Mouse (Mus musculus): Measurements from ENCODE around the gene Smtn. TPM values are rescaled to one million over a fixed set of nuclear protein-coding genes. Genes with fewer than 3 reads are reported as not detected.

The Smtn gene
- polyA plus RNA-seq, 1 experiment from 2014 or later, result 18.5 TPM

DNA sequence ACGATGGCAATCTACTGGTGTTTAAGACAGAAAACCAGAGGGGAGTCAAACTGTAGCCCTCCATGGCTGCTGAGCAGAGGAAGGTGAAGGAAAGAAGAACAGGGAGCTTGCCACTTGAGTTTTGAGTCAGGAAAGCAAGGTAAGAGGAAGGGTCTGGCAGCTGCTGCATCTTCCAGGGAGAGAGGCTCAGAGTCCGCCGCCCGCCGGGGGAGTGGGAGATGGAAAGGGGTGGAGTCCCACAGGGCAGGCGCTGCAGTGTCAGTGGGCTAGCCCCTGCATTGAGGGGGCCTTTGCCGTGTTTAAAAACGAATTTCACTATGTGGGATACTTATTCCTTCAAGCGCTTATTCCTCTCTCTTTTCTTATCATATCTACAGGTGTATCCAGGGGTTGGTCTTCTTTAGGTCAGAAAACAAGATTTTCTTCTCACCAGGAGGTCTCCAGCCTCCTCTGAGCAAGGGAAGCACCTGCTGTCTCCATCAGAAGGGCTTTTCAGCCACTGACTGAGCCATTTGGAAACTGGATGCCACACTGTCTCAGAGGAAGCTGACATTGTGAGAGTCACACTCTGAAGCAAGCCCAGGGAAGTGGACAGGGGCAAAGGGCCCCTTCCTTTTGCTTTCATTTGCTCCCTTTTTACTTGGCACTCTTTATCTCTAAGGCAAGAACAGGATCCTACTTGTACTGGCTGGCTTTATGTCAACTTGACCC is 5.3 kb upstream of the Smtn start:
- H3K9me3 ChIP-seq, result no peaks in the 10 kb centered on the region
- no peak for ATAC-seq (ENCODE audit: low FRiP score, low read depth)
- H3K4me3 ChIP-seq, result no peak overlapping the region
- no peaks in the 10 kb centered on the region for H3K4me1 ChIP-seq (replicated peaks)
- no peaks in the 10 kb centered on the region for H3K36me3 ChIP-seq
- no peak overlapping the region for H3K27ac ChIP-seq (replicated peaks)
- no peaks in the 10 kb centered on the region for H3K27me3 ChIP-seq
- no peak overlapping the region for H3K9ac ChIP-seq
- no peak overlapping the region for H3K4me2 ChIP-seq
- WGBS, result 18% methylated on average over 9 of the region's 9 CpGs

DNA sequence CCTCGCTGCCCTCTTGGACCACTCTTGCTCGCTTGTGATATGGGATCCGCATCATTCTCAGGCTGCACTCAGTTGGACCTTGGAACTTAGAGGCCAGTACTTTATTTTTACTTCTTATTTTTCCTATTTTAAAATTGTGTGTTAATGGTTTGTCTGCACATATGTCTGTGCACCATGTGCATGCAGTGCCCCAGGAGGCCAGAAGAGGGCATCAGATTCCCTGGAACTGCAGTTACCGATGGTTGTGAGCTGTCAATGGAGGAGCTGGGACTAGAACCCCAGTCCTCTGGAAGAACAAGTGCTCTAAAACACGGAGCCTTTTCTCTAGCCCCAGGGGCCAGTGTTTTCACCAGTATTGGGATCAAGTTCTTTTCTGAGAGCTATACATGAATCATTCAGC is 4.0 kb upstream of the Smtn start:
- ATAC-seq (ENCODE audit: low FRiP score, low read depth), result no peak
- H3K27ac ChIP-seq (replicated peaks), result no peak overlapping the region
- H3K9me3 ChIP-seq, result no peaks in the 10 kb centered on the region
- no peak overlapping the region for H3K9ac ChIP-seq
- no peak overlapping the region for H3K4me3 ChIP-seq
- H3K36me3 ChIP-seq, result no peaks in the 10 kb centered on the region
- no peak overlapping the region for H3K4me2 ChIP-seq
- H3K27me3 ChIP-seq, result no peaks in the 10 kb centered on the region
- WGBS, result 97% methylated on average over 5 of the region's 5 CpGs
- no peaks in the 10 kb centered on the region for H3K4me1 ChIP-seq (replicated peaks)

DNA sequence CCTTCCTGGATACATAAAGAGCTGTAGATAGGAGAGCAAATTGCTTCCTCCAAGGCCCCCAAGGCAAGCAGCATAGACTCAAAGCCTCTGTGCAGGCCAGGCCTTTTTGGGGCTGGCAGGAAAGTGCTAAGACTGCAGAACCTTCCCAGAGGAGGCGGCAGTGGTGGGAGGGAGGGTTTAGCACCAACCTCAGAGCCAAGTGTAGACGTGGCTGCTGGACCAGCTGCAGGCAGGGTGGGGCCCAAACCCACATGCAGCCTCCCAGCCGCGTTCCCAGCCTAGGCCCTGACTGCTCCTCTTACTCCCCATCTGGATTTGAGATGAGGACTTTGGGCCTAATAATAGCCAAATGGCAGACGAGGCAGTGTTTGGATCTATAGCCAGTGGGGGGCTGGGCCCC is 2.6 kb upstream of the Smtn start:
- WGBS, result 53% methylated on average over 5 of the region's 5 CpGs
- peaks cover 6% of the 10 kb centered on the region; the same call in 1 of the 2 replicates for H3K4me1 ChIP-seq (replicated peaks)
- H3K9ac ChIP-seq, result no peak overlapping the region
- H3K4me2 ChIP-seq, result no peak overlapping the region
- no peaks in the 10 kb centered on the region for H3K27me3 ChIP-seq
- H3K36me3 ChIP-seq, result no peaks in the 10 kb centered on the region
- H3K27ac ChIP-seq (replicated peaks), result no peak overlapping the region
- H3K9me3 ChIP-seq, result no peaks in the 10 kb centered on the region
- ATAC-seq (ENCODE audit: low FRiP score, low read depth), result no peak
- H3K4me3 ChIP-seq, result no peak overlapping the region

DNA sequence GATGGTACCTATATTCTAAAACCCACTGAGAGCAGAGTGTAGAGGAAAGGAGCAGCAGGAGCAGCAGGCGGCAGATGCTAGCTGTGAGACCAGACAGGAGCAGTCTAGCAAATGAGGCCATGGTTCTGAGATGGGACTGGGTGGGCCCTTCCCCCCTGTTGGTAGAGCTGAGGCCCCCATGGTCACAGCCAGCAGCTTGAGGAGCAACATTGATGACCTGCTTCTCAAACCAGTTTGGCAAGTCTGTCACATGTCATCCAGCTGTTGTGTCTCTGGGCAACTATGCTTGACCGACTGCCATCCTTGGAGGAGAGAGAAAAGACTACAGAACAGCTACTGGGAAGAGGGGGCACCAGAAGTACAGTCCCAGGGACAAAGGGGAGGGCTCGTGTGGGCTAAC is 1.5 kb upstream of the Smtn start:
- 78% methylated on average over 3 of the region's 3 CpGs for WGBS
- ATAC-seq (ENCODE audit: low FRiP score, low read depth), result no peak

GRCm38 (mm10) chr11:3539826-3540196 is 601 bp downstream of the Smtn start:
- Histone ChIP-seq H3K9me3 (no peaks in the 10 kb centered on the region), H3K4me1 (replicated peaks) (peaks cover 21% of the 10 kb centered on the region), H3K4me3 (peak overlapping the region; percentile 58), H3K27ac (replicated peaks) (no peak overlapping the region), H3K27me3 (no peaks in the 10 kb centered on the region), H3K4me2 (peak overlapping the region; percentile 84), H3K9ac (0 out of 2 replicates have a peak overlapping the region, but pooled peaks have one; percentile 41), H3K36me3 (no peaks in the 10 kb centered on the region)
- 84% methylated on average over 4 of the region's 4 CpGs for WGBS
- no peak for ATAC-seq (ENCODE audit: low FRiP score, low read depth)

More for the DNA sequence above, 1.5 kb upstream of the Smtn start:
- H3K4me3 ChIP-seq, result no peak overlapping the region
- H3K9me3 ChIP-seq, result no peaks in the 10 kb centered on the region
- no peaks in the 10 kb centered on the region for H3K27me3 ChIP-seq
- H3K9ac ChIP-seq, result no peak overlapping the region
- H3K27ac ChIP-seq (replicated peaks), result no peak overlapping the region
- H3K4me2 ChIP-seq, result no peak overlapping the region
- no peaks in the 10 kb centered on the region for H3K36me3 ChIP-seq
- H3K4me1 ChIP-seq (replicated peaks), result peaks cover 6% of the 10 kb centered on the region; the same call in 1 of the 2 replicates

DNA sequence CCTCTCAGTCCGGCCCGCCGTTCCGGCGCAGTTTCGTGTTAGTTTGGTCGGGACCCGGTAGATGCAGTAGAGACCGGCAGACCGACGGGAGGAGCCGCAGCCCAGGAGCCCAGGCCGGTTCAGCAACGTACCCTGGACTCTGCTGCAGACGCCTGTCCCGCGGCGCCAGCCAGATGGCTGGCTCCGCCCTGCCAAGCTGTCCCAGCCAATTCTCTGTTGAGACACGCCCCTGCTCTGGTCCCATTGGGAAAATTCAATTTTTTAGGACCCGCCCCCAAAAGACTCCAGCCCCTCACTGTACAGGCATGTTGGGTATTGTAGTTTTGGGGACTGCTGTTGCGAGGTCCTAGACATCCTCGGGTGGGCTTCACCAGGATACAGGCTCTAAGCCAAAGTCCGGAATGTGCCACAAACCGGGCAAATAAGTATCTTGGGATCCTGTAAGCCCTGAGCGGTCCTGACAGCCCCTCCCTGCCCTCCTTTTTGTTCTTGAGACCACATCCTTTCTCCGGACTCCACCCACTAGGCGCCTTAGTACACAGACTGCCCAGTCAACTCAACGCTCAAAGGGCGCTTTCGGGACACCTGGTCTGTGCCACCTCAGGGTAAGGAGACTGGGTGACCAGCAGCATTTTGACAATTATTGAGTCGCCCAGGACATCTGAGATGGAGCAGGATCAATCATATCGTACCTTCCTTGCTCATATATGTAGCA is 1.1 kb downstream of the Smtn start:
- peak; percentile 95 for ATAC-seq (ENCODE audit: low FRiP score, low read depth)
- no peaks in the 10 kb centered on the region for H3K9me3 ChIP-seq
- peak overlapping the region; percentile 50 for H3K9ac ChIP-seq
- 3% methylated on average over 33 of the region's 33 CpGs for WGBS
- no peaks in the 10 kb centered on the region for H3K36me3 ChIP-seq
- H3K4me3 ChIP-seq, result peak overlapping the region; percentile 58
- peaks cover 22% of the 10 kb centered on the region for H3K4me1 ChIP-seq (replicated peaks)
- no peak overlapping the region for H3K27ac ChIP-seq (replicated peaks)
- no peaks in the 10 kb centered on the region for H3K27me3 ChIP-seq
- peak overlapping the region; percentile 84 for H3K4me2 ChIP-seq

GRCm38 (mm10) chr11:3538341-3538740 is 2.1 kb downstream of the Smtn start:
- no peak overlapping the region for H3K27ac ChIP-seq (replicated peaks)
- H3K9me3 ChIP-seq, result no peaks in the 10 kb centered on the region
- WGBS, result 61% methylated on average over 4 of the region's 4 CpGs
- H3K4me2 ChIP-seq, result peak overlapping the region; percentile 84
- H3K4me1 ChIP-seq (replicated peaks), result peaks cover 22% of the 10 kb centered on the region
- H3K9ac ChIP-seq, result no peak overlapping the region; the same call in 1 of the 2 replicates
- H3K36me3 ChIP-seq, result no peaks in the 10 kb centered on the region
- H3K27me3 ChIP-seq, result no peaks in the 10 kb centered on the region
- peak overlapping the region; percentile 58 for H3K4me3 ChIP-seq
- no peak for ATAC-seq (ENCODE audit: low FRiP score, low read depth)

DNA sequence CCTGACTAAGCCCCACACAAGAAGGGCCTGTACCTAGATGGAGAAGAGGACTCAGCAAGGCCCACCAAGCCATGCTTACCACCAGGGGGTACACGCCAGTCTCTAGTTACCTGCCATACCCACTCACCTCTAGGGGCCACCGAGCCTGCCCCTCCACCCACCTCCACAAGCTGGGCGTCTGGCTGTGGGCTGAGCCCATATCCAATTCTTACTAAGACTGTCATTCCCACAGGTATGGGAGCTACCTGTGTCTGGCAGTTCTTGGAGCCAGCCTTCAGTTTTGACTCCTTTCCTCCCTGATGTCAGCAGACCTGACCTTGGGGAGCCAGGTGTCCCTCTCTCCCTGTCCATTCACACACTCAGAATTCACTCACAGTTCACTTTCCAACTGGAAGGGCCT is 2.7 kb downstream of the Smtn start:
- Histone ChIP-seq H3K4me1 (replicated peaks) (peaks cover 22% of the 10 kb centered on the region), H3K36me3 (no peaks in the 10 kb centered on the region), H3K27me3 (no peaks in the 10 kb centered on the region), H3K9ac (no peak overlapping the region), H3K9me3 (no peaks in the 10 kb centered on the region), H3K4me2 (peak overlapping the region; percentile 84), H3K4me3 (no peak overlapping the region; the same call in 1 of the 2 replicates), H3K27ac (replicated peaks) (no peak overlapping the region)
- ATAC-seq (ENCODE audit: low FRiP score, low read depth), result no peak
- 90% methylated on average over 3 of the region's 3 CpGs for WGBS

- no peak overlapping the region for H3K9ac ChIP-seq
- H3K9me3 ChIP-seq, result no peaks in the 10 kb centered on the region
- 94% methylated on average over 5 of the region's 5 CpGs for WGBS
- H3K4me1 ChIP-seq (replicated peaks), result peaks cover 22% of the 10 kb centered on the region
- no peaks in the 10 kb centered on the region for H3K27me3 ChIP-seq
- peak overlapping the region; percentile 84; the same call in 1 of the 2 replicates for H3K4me2 ChIP-seq
- no peak overlapping the region for H3K27ac ChIP-seq (replicated peaks)
- no peaks in the 10 kb centered on the region for H3K36me3 ChIP-seq
- no peak for ATAC-seq (ENCODE audit: low FRiP score, low read depth)
- H3K4me3 ChIP-seq, result no peak overlapping the region
Observed at GRCm38 (mm10) chr11:3536745-3537333, 3.6 kb downstream of the Smtn start.

DNA sequence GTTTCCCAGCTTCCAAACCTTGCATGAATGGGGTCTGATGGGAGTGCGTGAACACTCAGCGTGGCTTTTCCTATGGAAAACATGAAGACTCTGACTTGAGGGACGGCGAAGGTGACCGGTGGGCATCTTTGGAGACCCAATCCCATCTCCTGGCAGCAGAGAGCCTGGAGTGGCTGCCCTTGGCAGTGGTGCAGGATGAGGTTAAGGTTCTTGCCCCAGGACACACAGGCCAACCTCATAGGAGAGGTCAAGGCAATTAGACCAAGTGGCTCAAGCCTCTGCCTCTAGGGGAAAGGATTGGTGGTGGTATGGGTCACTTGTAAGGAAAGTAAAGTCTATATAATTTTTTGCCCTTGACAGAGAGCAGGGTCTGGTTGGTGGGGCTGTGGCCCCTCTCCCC is 4.3 kb downstream of the Smtn start:
- peak overlapping the region; percentile 99 for H3K4me2 ChIP-seq
- H3K4me1 ChIP-seq (replicated peaks), result peaks cover 22% of the 10 kb centered on the region
- no peaks in the 10 kb centered on the region for H3K27me3 ChIP-seq
- peak overlapping the region; percentile 75 for H3K9ac ChIP-seq
- H3K36me3 ChIP-seq, result no peaks in the 10 kb centered on the region
- peak overlapping the region; percentile 81 for H3K27ac ChIP-seq (replicated peaks)
- H3K9me3 ChIP-seq, result no peaks in the 10 kb centered on the region
- no peak for ATAC-seq (ENCODE audit: low FRiP score, low read depth)
- peak overlapping the region; percentile 59 for H3K4me3 ChIP-seq
- 44% methylated on average over 5 of the region's 5 CpGs for WGBS

GRCm38 (mm10) chr11:3535406-3535986 is 4.9 kb downstream of the Smtn start:
- Histone ChIP-seq H3K9ac (peak overlapping the region; percentile 75), H3K27me3 (no peaks in the 10 kb centered on the region), H3K9me3 (no peaks in the 10 kb centered on the region), H3K36me3 (no peaks in the 10 kb centered on the region), H3K27ac (replicated peaks) (peak overlapping the region; percentile 81), H3K4me1 (replicated peaks) (peaks cover 22% of the 10 kb centered on the region), H3K4me3 (peak overlapping the region; percentile 59), H3K4me2 (peak overlapping the region; percentile 99)
- ATAC-seq (ENCODE audit: low FRiP score, low read depth), result peak; percentile 83
- under 1% methylated on average over 36 of the region's 36 CpGs for WGBS

- Histone ChIP-seq H3K4me3 (peak overlapping the region; percentile 59), H3K27ac (replicated peaks) (peak overlapping the region; percentile 81; the same call in 1 of the 2 replicates), H3K4me2 (peak overlapping the region; percentile 99), H3K9ac (no peak overlapping the region; the same call in 1 of the 2 replicates), H3K4me1 (replicated peaks) (peaks cover 22% of the 10 kb centered on the region), H3K36me3 (no peaks in the 10 kb centered on the region), H3K9me3 (no peaks in the 10 kb centered on the region), H3K27me3 (no peaks in the 10 kb centered on the region)
- 5% methylated on average over 8 of the region's 8 CpGs for WGBS
- ATAC-seq (ENCODE audit: low FRiP score, low read depth), result 0 out of 2 replicates have a peak, but pooled peaks have one; percentile 2
Observed at GRCm38 (mm10) chr11:3534956-3535355, 5.5 kb downstream of the Smtn start.
